Comparison of ENCODE assay signal across 16 mouse cellular contexts in genomic region chr12:98564383-98564782, GRCm38 (mm10). TPM values are rescaled to one million over a fixed set of nuclear protein-coding genes. Genes with fewer than 3 reads are reported as not detected.
DNase-seq lines count a peak whose midpoint lies in the region; ATAC-seq lines count a peak whose summit lies in the region.
"Had no signal": no experiment of that assay in that cellular context is flagged by ENCODE, and none has a peak within 500 bp of the region (broad histone marks: within the 10 kb centered on the region; RNA-seq: fewer than 3 reads in every experiment).

No protein-coding gene starts in this region.

- intact Hi-C loops in left cerebral cortex, postnatal 25 days (cut with DNase I) = no loop called here

- ATAC-seq in neural tube, embryonic 11.5 days (ENCODE audit: insufficient read depth, low FRiP score, low TSS enrichment) = peak; percentile 40; the same call in 1 of the 2 replicates
- peak; percentile 51; the same call in 1 of the 2 replicates for ATAC-seq in hindbrain, embryonic 14.5 days (ENCODE audit: low FRiP score)
- ATAC-seq in midbrain, embryonic 16.5 days = 0 out of 2 replicates have a peak, but pooled peaks have one; percentile 44
- ATAC-seq in intestine, embryonic 16.5 days = no peak
- ATAC-seq: inflammation-experienced regulatory T-cells, adult 6 months had no signal

- WGBS in neural tube, embryonic 11.5 days = 41% methylated on average over 3 of the region's 3 CpGs
- WGBS in hindbrain, embryonic 14.5 days = 13% methylated on average over 3 of the region's 3 CpGs
- WGBS in midbrain, embryonic 16.5 days = 16% methylated on average over 3 of the region's 3 CpGs
- 74% methylated on average over 3 of the region's 3 CpGs for WGBS in intestine, embryonic 16.5 days

- peak overlapping the region; percentile 65; the same call in 1 of the 2 replicates for H3K27ac ChIP-seq in neural tube, embryonic 11.5 days (ENCODE audit: low read depth, low read length)
- peak overlapping the region; percentile 63; the same call in 1 of the 2 replicates for H3K27ac ChIP-seq in hindbrain, embryonic 14.5 days
- H3K27ac ChIP-seq in midbrain, embryonic 16.5 days (ENCODE audit: low read length) = peak overlapping the region; percentile 60
- H3K27ac ChIP-seq in intestine, embryonic 16.5 days (ENCODE audit: low read length) = no peak overlapping the region
- H3K27ac ChIP-seq: gastrocnemius, adult 2 months; kidney, postnatal 0 days; liver, embryonic 15.5 days; macrophage had no signal

- H3K36me3 ChIP-seq in neural tube, embryonic 11.5 days (ENCODE audit: control insufficient read depth, insufficient read depth, low read length) = no peaks in the 10 kb centered on the region
- H3K36me3 ChIP-seq in hindbrain, embryonic 14.5 days (replicated peaks; ENCODE audit: control insufficient read depth, insufficient read depth) = no peaks in the 10 kb centered on the region
- no peaks in the 10 kb centered on the region for H3K36me3 ChIP-seq in midbrain, embryonic 16.5 days (ENCODE audit: control insufficient read depth, insufficient read depth, low read length)
- no peaks in the 10 kb centered on the region for H3K36me3 ChIP-seq in intestine, embryonic 16.5 days (ENCODE audit: control insufficient read depth, insufficient read depth, low read length)
- H3K36me3 ChIP-seq: liver, embryonic 15.5 days had no signal

- H3K9me3 ChIP-seq in neural tube, embryonic 11.5 days (ENCODE audit: control insufficient read depth, low read length) = no peaks in the 10 kb centered on the region
- H3K9me3 ChIP-seq in hindbrain, embryonic 14.5 days (ENCODE audit: control insufficient read depth, low read length) = no peaks in the 10 kb centered on the region
- no peaks in the 10 kb centered on the region for H3K9me3 ChIP-seq in midbrain, embryonic 16.5 days (replicated peaks; ENCODE audit: control insufficient read depth, low read length, poor library complexity, severe bottlenecking)
- H3K9me3 ChIP-seq in intestine, embryonic 16.5 days (ENCODE audit: control insufficient read depth, low read length) = no peaks in the 10 kb centered on the region
- H3K9me3 ChIP-seq: liver, embryonic 15.5 days had no signal

- no peak overlapping the region for H3K4me2 ChIP-seq in neural tube, embryonic 11.5 days (ENCODE audit: low read depth)
- peak overlapping the region; percentile 16; the same call in 1 of the 2 replicates for H3K4me2 ChIP-seq in hindbrain, embryonic 14.5 days (replicated peaks)
- H3K4me2 ChIP-seq in midbrain, embryonic 16.5 days (ENCODE audit: low read length) = peak overlapping the region; percentile 34; the same call in 1 of the 2 replicates
- H3K4me2 ChIP-seq in intestine, embryonic 16.5 days (ENCODE audit: low read depth, low read length) = no peak overlapping the region
- H3K4me2 ChIP-seq: liver, embryonic 15.5 days had no signal

- H3K4me1 ChIP-seq in neural tube, embryonic 11.5 days (ENCODE audit: control insufficient read depth, insufficient read depth, low read length) = peaks cover 28% of the 10 kb centered on the region
- H3K4me1 ChIP-seq in hindbrain, embryonic 14.5 days (replicated peaks; ENCODE audit: control insufficient read depth, insufficient read depth, low read length) = peaks cover 50% of the 10 kb centered on the region
- peaks cover 64% of the 10 kb centered on the region for H3K4me1 ChIP-seq in midbrain, embryonic 16.5 days (ENCODE audit: control insufficient read depth, insufficient read depth, low read length)
- H3K4me1 ChIP-seq in intestine, embryonic 16.5 days (ENCODE audit: control insufficient read depth, insufficient read depth, low read length) = no peaks in the 10 kb centered on the region
- H3K4me1 ChIP-seq: liver, embryonic 15.5 days had no signal

- DNase-seq in neural tube, embryonic 11.5 days (ENCODE audit: low spot score) = peak; percentile 48
- DNase-seq in neural tube, embryonic 10.5 days (ENCODE audit: extremely low spot score, low spot score) = no peak
- DNase-seq in hindbrain, embryonic 14.5 days (ENCODE audit: low spot score) = peak; percentile 51
- DNase-seq in cerebellum, adult 9-11 months = no peak
- no peak for DNase-seq in right cerebral cortex, postnatal 25 days
- no peak for DNase-seq in left cerebral cortex, postnatal 25 days (ENCODE audit: low spot score in 2 of 2)
- DNase-seq: adrenal gland, postnatal 10 days; gastrocnemius, adult 2 months had no signal

- H3K27me3 ChIP-seq in neural tube, embryonic 11.5 days (ENCODE audit: control insufficient read depth, insufficient read depth, low read length) = no peaks in the 10 kb centered on the region
- no peaks in the 10 kb centered on the region for H3K27me3 ChIP-seq in hindbrain, embryonic 14.5 days (ENCODE audit: control insufficient read depth, insufficient read depth, low read length)
- no peaks in the 10 kb centered on the region for H3K27me3 ChIP-seq in midbrain, embryonic 16.5 days (ENCODE audit: control insufficient read depth, insufficient read depth, low read depth, low read length)
- no peaks in the 10 kb centered on the region for H3K27me3 ChIP-seq in intestine, embryonic 16.5 days (replicated peaks; ENCODE audit: control insufficient read depth, insufficient read depth, low read length)
- H3K27me3 ChIP-seq: liver, embryonic 15.5 days had no signal

- no peak overlapping the region for H3K4me3 ChIP-seq in neural tube, embryonic 11.5 days (ENCODE audit: low read depth, low read length)
- H3K4me3 ChIP-seq in hindbrain, embryonic 14.5 days (replicated peaks; ENCODE audit: low read length) = no peak overlapping the region
- no peak overlapping the region for H3K4me3 ChIP-seq in midbrain, embryonic 16.5 days (ENCODE audit: low read depth, low read length)
- no peak overlapping the region for H3K4me3 ChIP-seq in intestine, embryonic 16.5 days (ENCODE audit: low read length)
- H3K4me3 ChIP-seq: gastrocnemius, adult 2 months; liver, embryonic 15.5 days had no signal

- no peak overlapping the region for H3K9ac ChIP-seq in neural tube, embryonic 11.5 days (ENCODE audit: low read length)
- no peak overlapping the region for H3K9ac ChIP-seq in hindbrain, embryonic 14.5 days
- no peak overlapping the region for H3K9ac ChIP-seq in midbrain, embryonic 16.5 days (ENCODE audit: low read depth, low read length)
- H3K9ac ChIP-seq in intestine, embryonic 16.5 days (ENCODE audit: low read depth, low read length) = no peak overlapping the region
- H3K9ac ChIP-seq: liver, embryonic 15.5 days had no signal

RNA-seq across cellular contexts. Expression of gene Kcnk10, which starts 13.7 kb away (rescaled TPM):
- polyA plus RNA-seq in neural tube, embryonic 11.5 days (2014; fragmentation: Nextera tagmentation; extraction: Ambion mirVana) = 21.3 and 22.8 TPM in 2 replicates
- polyA plus RNA-seq in hindbrain, embryonic 14.5 days (2014; fragmentation: Nextera tagmentation; extraction: Ambion mirVana) = 39.7 and 48.1 TPM in 2 replicates
- polyA plus RNA-seq in midbrain, embryonic 16.5 days (2015; fragmentation: Nextera tagmentation; extraction: Ambion mirVana) = 40.7 and 50.0 TPM in 2 replicates
- total RNA-seq in left cerebral cortex, postnatal 25 days (2021) = 10 to 100 TPM; 13.4 to 15.2 TPM
- polyA plus RNA-seq in intestine, embryonic 16.5 days (2015; fragmentation: Nextera tagmentation; extraction: Ambion mirVana) = 1.1 TPM in 2 replicates
- total RNA-seq: common myeloid progenitor, adult 5-6 weeks; gastrocnemius, adult 2 months had no signal
- polyA plus RNA-seq: inflammation-experienced regulatory T-cells, adult 6 months; limb, embryonic 11.5 days; macrophage had no signal

Comparison
In these comparisons a context has a peak if more than half of its experiments do, and no peak if none do; other contexts are left out.
1. DNase-seq: peak in neural tube, embryonic 11.5 days (single experiment) and hindbrain, embryonic 14.5 days (single experiment); none in neural tube, embryonic 10.5 days (single experiment), cerebellum, adult 9-11 months (single experiment), right cerebral cortex, postnatal 25 days (single experiment) and left cerebral cortex, postnatal 25 days (0 of 2).
2. H3K4me2 ChIP-seq: peak in hindbrain, embryonic 14.5 days (single experiment) and midbrain, embryonic 16.5 days (single experiment); none in neural tube, embryonic 11.5 days (single experiment) and intestine, embryonic 16.5 days (single experiment).
3. RNA of gene Kcnk10, which starts 13.7 kb away (polyA plus RNA-seq): 40.7 to 50.0 TPM in midbrain, embryonic 16.5 days, 39.7 to 48.1 TPM in hindbrain, embryonic 14.5 days and 21.3 to 22.8 TPM in neural tube, embryonic 11.5 days; 1.1 TPM in intestine, embryonic 16.5 days; every median in the first group is over 10 times any median in the second.